Mouse (Mus musculus): Measurements from ENCODE around the gene Lims1.

DNA sequence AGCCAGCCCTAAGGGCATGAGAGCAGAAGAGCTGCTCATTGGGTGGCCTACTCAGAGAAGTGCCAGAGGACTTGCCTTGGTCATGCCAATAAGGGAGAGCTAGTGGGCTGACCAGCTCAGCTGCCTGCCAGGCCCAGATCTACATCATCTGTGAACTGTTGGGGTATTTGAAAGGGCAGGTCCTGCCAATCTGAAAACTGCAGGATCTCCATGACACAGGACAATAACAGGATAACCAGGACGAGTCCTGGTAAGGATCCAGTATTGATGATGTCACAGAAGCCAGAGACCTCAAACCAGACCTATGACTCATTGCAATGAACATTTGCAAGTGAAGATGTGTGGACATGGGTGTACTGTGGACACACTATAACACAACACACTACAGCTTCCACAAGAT lies 12.5 kb upstream of the Lims1 start:
- TF ChIP-seq CTCF (IDR thresholded peaks at IDR 0.05; ENCODE audit: borderline replicate concordance, insufficient read depth, low read length) = no peak
- TF ChIP-seq POLR2A (IDR thresholded peaks at IDR 0.05; ENCODE audit: low read depth, low read length) = no peak
